Mouse (Mus musculus) lung, postnatal 0 days (tissue): ENCODE measurements at regions not wholly inside any gene's neighbourhood (a gene's known extent, or its start where the extent isn't known, plus 50 kb on each side); places are given as distances from the start of the nearest gene placed in this dataset.

Source experiments
- ATAC-seq: fragments of 200-750 bp; cut with Nextera tagmentation; 2 replicates; pipeline ENCODE4 v1.8.0; 2017; ENCODE audit warnings: moderate library complexity
- DNase-seq: peaks from one replicate; pipeline ENCODE4 v3.0.0-alpha.2; 2016; ENCODE audit warnings: low spot score
- H3K27ac ChIP-seq: fragments of 300-500 bp; sonication (generic); 2 replicates; pipeline ENCODE4 v1.5.1; 2014; ENCODE audit warnings: antibody characterized with exemption, mild to moderate bottlenecking, low read length, mixed read lengths
- H3K27me3 ChIP-seq: fragments of 300-500 bp; sonication (generic); replicated peaks from 2 replicates; pipeline ENCODE4 v1.6.1; 2014; ENCODE audit warnings: low read length, mixed read lengths; ENCODE audit not compliant: insufficient read depth
- H3K36me3 ChIP-seq: fragments of 300-500 bp; sonication (generic); 2 replicates; pipeline ENCODE4 v1.6.1; 2014; ENCODE audit warnings: low read length, mixed read lengths; ENCODE audit not compliant: insufficient read depth
- H3K4me1 ChIP-seq: fragments of 300-500 bp; sonication (generic); 2 replicates; pipeline ENCODE4 v1.6.1; 2014; ENCODE audit warnings: antibody characterized with exemption, low read depth, low read length, mixed read lengths; ENCODE audit not compliant: insufficient read depth
- H3K4me2 ChIP-seq: fragments of 300-500 bp; sonication (generic); replicated peaks from 2 replicates; pipeline ENCODE4 v1.6.1; 2014; ENCODE audit warnings: low read depth, mild to moderate bottlenecking, low read length, moderate library complexity, mixed read lengths
- H3K4me3 ChIP-seq: fragments of 300-500 bp; sonication (generic); 2 replicates; pipeline ENCODE4 v1.5.1; 2014; ENCODE audit warnings: low read depth, low read length
- H3K9ac ChIP-seq: fragments of 300-500 bp; sonication (generic); replicated peaks from 2 replicates; pipeline ENCODE4 v1.6.1; 2014; ENCODE audit warnings: low read depth, mild to moderate bottlenecking
- H3K9me3 ChIP-seq: fragments of 300-500 bp; sonication (generic); 2 replicates; pipeline ENCODE4 v1.6.1; 2016; ENCODE audit warnings: low read length, mixed read lengths
- CTCF ChIP-seq: IDR thresholded peaks from 2 replicates; pipeline ENCODE4 v1.5.1; 2016; ENCODE audit warnings: antibody characterized with exemption, mild to moderate bottlenecking
- EP300 ChIP-seq: IDR thresholded peaks from 2 replicates; pipeline ENCODE4 v1.6.1; 2016; ENCODE audit warnings: antibody characterized with exemption, mild to moderate bottlenecking, control low read depth
- WGBS: fragments of 180-500 bp; shearing (Covaris S2); extraction: QIAGEN DNeasy Blood & Tissue Kit; methylation state at CpG from one replicate; pipeline ENCODE4 v1.1.7; 2014; 5-methylcytosine and 5-hydroxymethylcytosine counted together
- microRNA-seq: library from miRNA; unstranded; fragments of <30 nt; microRNA quantifications from one replicate; pipeline ENCODE4, GENCODE M21; 2016

- Histone ChIP-seq H3K4me1 (no peaks in the 10 kb centered on the region), H3K4me2 (no peak overlapping the region), H3K27ac (no peak overlapping the region), H3K9ac (no peak overlapping the region), H3K27me3 (no peaks in the 10 kb centered on the region), H3K9me3 (no peaks in the 10 kb centered on the region), H3K36me3 (no peaks in the 10 kb centered on the region), H3K4me3 (no peak overlapping the region)
- 71% methylated on average over 14 of the region's 14 CpGs for WGBS
- ATAC-seq (no peak), DNase-seq (no peak)
- TF ChIP-seq CTCF (no peak), EP300 (no peak)
Measured at GRCm38 (mm10) chr9:122678001-122678696, 69.0 kb upstream of the Topaz1 start.

- no peaks in the 10 kb centered on the region for H3K27me3 ChIP-seq
- no peaks in the 10 kb centered on the region for H3K4me1 ChIP-seq
- H3K4me2 ChIP-seq = no peak overlapping the region
- WGBS = 17% methylated on average over 4 of the region's 4 CpGs
- ATAC-seq (no peak), DNase-seq (peak; percentile 37)
- H3K27ac ChIP-seq = no peak overlapping the region
- H3K4me3 ChIP-seq = no peak overlapping the region
- H3K9ac ChIP-seq = no peak overlapping the region
- no peak for TF ChIP-seq EP300
- TF ChIP-seq CTCF = peak; percentile 62
- H3K9me3 ChIP-seq = no peaks in the 10 kb centered on the region
- no peaks in the 10 kb centered on the region for H3K36me3 ChIP-seq
Measured at GRCm38 (mm10) chr9:122687170-122687569, 60.0 kb upstream of the Topaz1 start.

- Histone ChIP-seq H3K9ac (no peak overlapping the region), H3K4me2 (no peak overlapping the region), H3K27me3 (no peaks in the 10 kb centered on the region), H3K4me1 (no peaks in the 10 kb centered on the region), H3K4me3 (no peak overlapping the region), H3K36me3 (no peaks in the 10 kb centered on the region), H3K27ac (no peak overlapping the region), H3K9me3 (no peaks in the 10 kb centered on the region)
- no peak for DNase-seq
- no peak for ATAC-seq
- TF ChIP-seq EP300 (no peak), CTCF (peak; percentile 42)
- WGBS = 70% methylated on average over 6 of the region's 6 CpGs
Measured at GRCm38 (mm10) chr9:122691879-122692278, 55.3 kb upstream of the Topaz1 start.

GRCm38 (mm10) chr9:122695724-122696123 is 51.4 kb upstream of the Topaz1 start:
- Histone ChIP-seq H3K4me1 (no peaks in the 10 kb centered on the region), H3K9me3 (no peaks in the 10 kb centered on the region), H3K9ac (no peak overlapping the region), H3K36me3 (no peaks in the 10 kb centered on the region), H3K27ac (no peak overlapping the region), H3K4me2 (no peak overlapping the region), H3K4me3 (no peak overlapping the region), H3K27me3 (no peaks in the 10 kb centered on the region)
- no peak for ATAC-seq
- WGBS = 0% methylated on average over 1 of the region's 1 CpGs
- no peak for DNase-seq
- TF ChIP-seq CTCF (no peak), EP300 (no peak)

Small RNA genes in the stretch of these regions (microRNA-seq; reads per million reads assigned to microRNA genes)
- 14.7 reads per million, percentile 27 among the genes with 10 or more reads in this experiment for gene Mir138-1
